Mouse (Mus musculus) cortical plate, adult 2 months (tissue): ENCODE measurements at regions not wholly inside any gene's neighbourhood (a gene's known extent, or its start where the extent isn't known, plus 50 kb on each side); places are given as distances from the start of the nearest gene placed in this dataset.

Experiments used
- CTCF ChIP-seq: fragments of 200-500 bp; IDR thresholded peaks from 2 replicates; pipeline ENCODE4 v1.5.1; 2011; ENCODE audit warnings: mild to moderate bottlenecking, control low read depth, low read length; ENCODE audit not compliant: insufficient read depth; ENCODE audit errors: extremely low read depth
- POLR2A ChIP-seq: fragments of 200-500 bp; IDR thresholded peaks from 2 replicates; pipeline ENCODE4 v1.6.1; 2011; ENCODE audit warnings: mild to moderate bottlenecking, low read length, control low read depth; ENCODE audit not compliant: insufficient read depth; ENCODE audit errors: extremely low read depth

- TF ChIP-seq CTCF (no peak), POLR2A (no peak)
Measured at GRCm38 (mm10) chr10:8087106-8087505, 131.1 kb upstream of the Tab2 start.
